Mouse (Mus musculus): ENCODE results near the gene Dgkh. TPM values are rescaled to one million over a fixed set of nuclear protein-coding genes. Genes with fewer than 3 reads are reported as not detected.

Gene Dgkh
- polyA plus RNA-seq, 1 experiment, result not detected

GRCm38 (mm10) chr14:78592965-78593364, 139.6 kb downstream of the Dgkh start:
- no peak overlapping the region for H3K4me3 ChIP-seq (ENCODE audit: insufficient read depth, low read depth, low read length)
- H3K4me1 ChIP-seq (ENCODE audit: control insufficient read depth, insufficient read depth, low read length), result no peaks in the 10 kb centered on the region
- TF ChIP-seq CTCF (IDR thresholded peaks at IDR 0.05; ENCODE audit: insufficient read depth, low read depth, low read length) (no peak), POLR2A (IDR thresholded peaks at IDR 0.05; ENCODE audit: insufficient read depth, low read depth, low read length) (no peak)
- no peak overlapping the region for H3K27ac ChIP-seq (ENCODE audit: insufficient read depth, low read depth, low read length)
- 95% methylated on average over 3 of the region's 3 CpGs for WGBS

DNA sequence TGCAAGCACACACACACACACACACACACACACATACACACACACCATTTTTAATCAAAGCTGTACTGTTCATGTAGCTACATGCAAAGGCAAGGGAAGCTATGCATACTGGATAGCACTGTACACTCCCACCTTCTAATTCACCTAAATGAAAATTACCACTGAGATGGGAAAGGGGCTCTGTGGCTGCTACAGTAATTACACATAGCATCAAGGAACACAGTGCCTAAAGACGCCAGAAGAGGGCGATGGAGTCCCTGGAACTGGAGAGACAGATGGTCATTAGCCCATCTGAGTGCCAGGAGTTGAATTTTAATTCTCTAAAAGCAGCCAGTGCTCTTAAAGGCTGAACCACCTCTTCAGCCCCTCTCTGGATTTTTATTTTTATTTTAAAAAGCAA, 142.2 kb downstream of the Dgkh start:
- no peak for TF ChIP-seq POLR2A (IDR thresholded peaks at IDR 0.05; ENCODE audit: insufficient read depth, low read depth, low read length)
- TF ChIP-seq CTCF (IDR thresholded peaks at IDR 0.05; ENCODE audit: insufficient read depth, low read depth, low read length), result no peak
- WGBS, result 5% methylated on average over 2 of the region's 2 CpGs
- H3K4me3 ChIP-seq (ENCODE audit: insufficient read depth, low read depth, low read length), result no peak overlapping the region
- H3K27ac ChIP-seq (ENCODE audit: insufficient read depth, low read depth, low read length), result no peak overlapping the region
- no peaks in the 10 kb centered on the region for H3K4me1 ChIP-seq (ENCODE audit: control insufficient read depth, insufficient read depth, low read length)

DNA sequence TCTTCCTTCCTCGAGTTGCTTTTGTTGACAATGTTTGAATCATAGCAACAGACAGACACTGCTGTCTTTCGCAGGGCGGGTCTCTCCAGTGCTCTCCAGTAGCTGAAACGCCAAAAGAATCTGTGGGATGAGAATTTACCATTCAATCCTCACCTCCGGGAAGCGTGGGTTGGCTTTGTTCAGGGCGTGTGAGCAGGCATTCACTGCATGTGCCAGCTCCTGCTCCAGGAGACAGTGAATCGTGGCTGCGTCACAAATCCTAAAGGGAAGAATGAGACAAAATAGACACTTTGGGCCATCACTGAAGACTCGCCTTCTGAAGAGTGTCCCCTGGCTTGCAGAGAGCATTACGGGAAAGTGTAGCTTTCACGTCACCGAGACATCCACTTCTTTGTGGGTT, 148.4 kb downstream of the Dgkh start:
- Histone ChIP-seq H3K27ac (ENCODE audit: insufficient read depth, low read depth, low read length) (no peak overlapping the region), H3K4me1 (ENCODE audit: control insufficient read depth, insufficient read depth, low read length) (no peaks in the 10 kb centered on the region), H3K4me3 (ENCODE audit: insufficient read depth, low read depth, low read length) (no peak overlapping the region)
- no peak for TF ChIP-seq CTCF (IDR thresholded peaks at IDR 0.05; ENCODE audit: insufficient read depth, low read depth, low read length)
- TF ChIP-seq POLR2A (IDR thresholded peaks at IDR 0.05; ENCODE audit: insufficient read depth, low read depth, low read length), result no peak
- WGBS, result 85% methylated on average over 13 of the region's 13 CpGs

DNA sequence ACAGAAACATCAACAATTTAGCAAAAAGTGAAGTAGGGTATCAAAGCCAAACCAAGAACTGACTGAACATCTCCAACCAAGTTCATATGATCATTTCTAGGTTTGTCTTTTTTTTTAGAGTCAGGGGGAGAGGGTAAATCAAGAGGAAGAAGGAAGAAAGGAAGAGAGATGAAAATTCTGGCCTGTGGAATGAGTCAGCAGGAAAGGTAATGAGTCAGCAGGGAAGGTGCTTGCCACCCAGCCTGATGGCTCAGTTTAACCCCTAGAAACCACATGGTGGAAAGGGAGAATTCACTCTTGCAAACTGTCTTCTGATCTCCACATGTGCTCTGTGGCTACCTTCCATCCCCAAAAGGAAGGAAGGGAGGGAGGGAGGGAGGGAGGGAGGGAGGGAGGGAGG, 149.4 kb downstream of the Dgkh start:
- TF ChIP-seq POLR2A (IDR thresholded peaks at IDR 0.05; ENCODE audit: insufficient read depth, low read depth, low read length) (no peak), CTCF (IDR thresholded peaks at IDR 0.05; ENCODE audit: insufficient read depth, low read depth, low read length) (no peak)
- H3K4me3 ChIP-seq (ENCODE audit: insufficient read depth, low read depth, low read length), result no peak overlapping the region
- no peak overlapping the region for H3K27ac ChIP-seq (ENCODE audit: insufficient read depth, low read depth, low read length)
- no peaks in the 10 kb centered on the region for H3K4me1 ChIP-seq (ENCODE audit: control insufficient read depth, insufficient read depth, low read length)

GRCm38 (mm10) chr14:78575899-78576298, 156.7 kb downstream of the Dgkh start:
- TF ChIP-seq POLR2A (IDR thresholded peaks at IDR 0.05; ENCODE audit: insufficient read depth, low read depth, low read length) (no peak), CTCF (IDR thresholded peaks at IDR 0.05; ENCODE audit: insufficient read depth, low read depth, low read length) (no peak)
- WGBS, result 78% methylated on average over 13 of the region's 13 CpGs
- Histone ChIP-seq H3K4me3 (ENCODE audit: insufficient read depth, low read depth, low read length) (no peak overlapping the region), H3K4me1 (ENCODE audit: control insufficient read depth, insufficient read depth, low read length) (no peaks in the 10 kb centered on the region), H3K27ac (ENCODE audit: insufficient read depth, low read depth, low read length) (no peak overlapping the region)

DNA sequence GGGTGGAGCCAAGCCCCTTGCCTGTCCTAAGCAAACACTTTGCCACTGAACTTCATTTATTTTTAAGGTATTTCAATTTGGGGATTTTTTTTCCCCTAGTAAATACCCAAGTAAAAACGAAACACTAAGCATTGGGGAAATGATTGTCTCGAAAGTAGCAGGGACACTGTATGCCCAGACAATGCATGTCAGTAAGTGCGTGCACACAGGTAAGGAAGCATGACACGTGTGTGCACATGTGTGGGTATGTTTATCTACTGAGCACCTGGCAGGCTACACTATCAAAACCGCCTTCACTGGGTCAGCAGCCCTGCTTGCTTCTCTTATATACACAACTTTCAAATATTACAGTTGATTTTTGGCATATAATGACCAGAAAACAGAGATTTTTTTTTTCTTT, 164.2 kb downstream of the Dgkh start:
- TF ChIP-seq POLR2A (IDR thresholded peaks at IDR 0.05; ENCODE audit: insufficient read depth, low read depth, low read length), result no peak
- TF ChIP-seq CTCF (IDR thresholded peaks at IDR 0.05; ENCODE audit: insufficient read depth, low read depth, low read length), result no peak
- Histone ChIP-seq H3K4me1 (ENCODE audit: control insufficient read depth, insufficient read depth, low read length) (no peaks in the 10 kb centered on the region), H3K27ac (ENCODE audit: insufficient read depth, low read depth, low read length) (no peak overlapping the region), H3K4me3 (ENCODE audit: insufficient read depth, low read depth, low read length) (no peak overlapping the region)
- 92% methylated on average over 5 of the region's 5 CpGs for WGBS

DNA sequence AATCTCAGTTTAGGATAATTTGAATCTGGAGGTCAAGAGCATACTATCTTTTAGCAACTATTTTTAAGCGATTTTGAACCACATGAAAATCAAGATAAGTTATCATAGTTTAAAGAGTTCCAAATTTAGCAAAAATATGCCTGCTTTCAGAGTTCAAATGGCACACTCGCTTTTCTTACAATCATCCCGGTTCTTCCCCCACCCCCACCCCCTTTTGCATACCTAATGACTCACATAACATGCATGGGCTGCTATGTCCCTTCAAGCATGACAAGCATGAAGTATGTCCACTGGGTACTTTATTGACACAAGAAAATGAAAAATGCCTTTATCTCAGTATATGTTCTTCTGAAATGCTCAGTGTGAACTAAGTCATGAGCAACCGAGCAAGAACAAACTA, 166.1 kb downstream of the Dgkh start:
- 0 out of 2 replicates have a peak, but pooled peaks cover 2% of the 10 kb centered on the region for H3K4me1 ChIP-seq (ENCODE audit: control insufficient read depth, insufficient read depth, low read length)
- no peak overlapping the region for H3K4me3 ChIP-seq (ENCODE audit: insufficient read depth, low read depth, low read length)
- no peak for TF ChIP-seq POLR2A (IDR thresholded peaks at IDR 0.05; ENCODE audit: insufficient read depth, low read depth, low read length)
- TF ChIP-seq CTCF (IDR thresholded peaks at IDR 0.05; ENCODE audit: insufficient read depth, low read depth, low read length), result no peak
- 90% methylated on average over 4 of the region's 4 CpGs for WGBS
- H3K27ac ChIP-seq (ENCODE audit: insufficient read depth, low read depth, low read length), result no peak overlapping the region

GRCm38 (mm10) chr14:78564292-78564691, 168.3 kb downstream of the Dgkh start:
- Histone ChIP-seq H3K4me3 (ENCODE audit: insufficient read depth, low read depth, low read length) (no peak overlapping the region), H3K4me1 (ENCODE audit: control insufficient read depth, insufficient read depth, low read length) (0 out of 2 replicates have a peak, but pooled peaks cover 2% of the 10 kb centered on the region), H3K27ac (ENCODE audit: insufficient read depth, low read depth, low read length) (no peak overlapping the region)
- WGBS, result 88% methylated on average over 2 of the region's 2 CpGs
- TF ChIP-seq CTCF (IDR thresholded peaks at IDR 0.05; ENCODE audit: insufficient read depth, low read depth, low read length) (no peak), POLR2A (IDR thresholded peaks at IDR 0.05; ENCODE audit: insufficient read depth, low read depth, low read length) (no peak)

DNA sequence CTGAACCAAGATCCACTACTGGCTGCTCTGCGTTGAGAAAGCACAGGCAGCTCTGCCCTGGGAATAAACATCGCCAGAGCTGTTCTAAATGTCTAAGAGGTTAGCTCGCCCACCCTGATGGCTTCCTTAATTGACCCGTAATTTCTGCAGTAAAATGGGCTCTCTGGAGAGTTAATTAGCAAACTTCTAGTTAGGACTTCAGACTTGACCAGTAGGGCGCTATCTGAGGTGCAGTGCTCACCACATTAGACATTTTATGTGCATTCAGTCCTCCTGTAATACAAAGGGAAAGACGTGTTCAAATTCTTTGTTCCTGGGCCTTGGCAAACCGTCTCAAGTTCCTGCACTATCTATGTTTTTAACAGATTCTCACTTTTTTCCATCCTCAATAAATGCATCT, 169.4 kb downstream of the Dgkh start:
- H3K4me1 ChIP-seq (ENCODE audit: control insufficient read depth, insufficient read depth, low read length), result 0 out of 2 replicates have a peak, but pooled peaks cover 2% of the 10 kb centered on the region
- no peak for TF ChIP-seq POLR2A (IDR thresholded peaks at IDR 0.05; ENCODE audit: insufficient read depth, low read depth, low read length)
- no peak for TF ChIP-seq CTCF (IDR thresholded peaks at IDR 0.05; ENCODE audit: insufficient read depth, low read depth, low read length)
- 71% methylated on average over 7 of the region's 7 CpGs for WGBS
- H3K4me3 ChIP-seq (ENCODE audit: insufficient read depth, low read depth, low read length), result no peak overlapping the region
- H3K27ac ChIP-seq (ENCODE audit: insufficient read depth, low read depth, low read length), result no peak overlapping the region

- Histone ChIP-seq H3K4me3 (ENCODE audit: insufficient read depth, low read depth, low read length) (no peak overlapping the region), H3K4me1 (ENCODE audit: control insufficient read depth, insufficient read depth, low read length) (0 out of 2 replicates have a peak, but pooled peaks cover 2% of the 10 kb centered on the region), H3K27ac (ENCODE audit: insufficient read depth, low read depth, low read length) (no peak overlapping the region)
- WGBS, result 69% methylated on average over 4 of the region's 4 CpGs
- no peak for TF ChIP-seq CTCF (IDR thresholded peaks at IDR 0.05; ENCODE audit: insufficient read depth, low read depth, low read length)
- no peak for TF ChIP-seq POLR2A (IDR thresholded peaks at IDR 0.05; ENCODE audit: insufficient read depth, low read depth, low read length)
Measured at GRCm38 (mm10) chr14:78562121-78562520, 170.5 kb downstream of the Dgkh start.

All from olfactory bulb, adult 2 months (tissue).